Mouse (Mus musculus) forebrain, postnatal 0 days (tissue): ENCODE results near the gene Abcg2. TPM values are rescaled to one million over a fixed set of nuclear protein-coding genes. Genes with fewer than 3 reads are reported as not detected.
A peak's percentile ranks its signal among the peaks of the same experiment; 100 is the strongest.

Experiments
- ATAC-seq: fragments of 200-750 bp; cut with Nextera tagmentation; 2 replicates; pipeline ENCODE4 v1.8.0; 2017; ENCODE audit warnings: mild to moderate bottlenecking, moderate library complexity
- DNase-seq: peaks from one replicate; pipeline ENCODE4 v3.0.0-alpha.2; 2015
- H3K27ac ChIP-seq: fragments of 300-500 bp; sonication (generic); 2 replicates; pipeline ENCODE4 v1.5.1; 2014; ENCODE audit warnings: low read depth, mild to moderate bottlenecking, antibody characterized with exemption, low read length, moderate library complexity, mixed read lengths
- H3K27me3 ChIP-seq: fragments of 300-500 bp; sonication (generic); 2 replicates; pipeline ENCODE4 v1.6.1; 2014; ENCODE audit warnings: mild to moderate bottlenecking, low read length, mixed read lengths; ENCODE audit not compliant: insufficient read depth
- H3K36me3 ChIP-seq: fragments of 300-500 bp; sonication (generic); 2 replicates; pipeline ENCODE4 v1.6.1; 2014; ENCODE audit warnings: mild to moderate bottlenecking, moderate library complexity; ENCODE audit not compliant: insufficient read depth
- H3K4me1 ChIP-seq: fragments of 300-500 bp; sonication (generic); 2 replicates; pipeline ENCODE4 v1.6.1; 2014; ENCODE audit warnings: antibody characterized with exemption; ENCODE audit not compliant: insufficient read depth
- H3K4me2 ChIP-seq: fragments of 300-500 bp; sonication (generic); 2 replicates; pipeline ENCODE4 v1.6.1; 2014; ENCODE audit warnings: low read depth, mild to moderate bottlenecking, moderate library complexity
- H3K4me3 ChIP-seq: fragments of 300-500 bp; sonication (generic); 2 replicates; pipeline ENCODE4 v1.5.1; 2014; ENCODE audit warnings: low read depth, low read length, mixed read lengths
- H3K9ac ChIP-seq: fragments of 300-500 bp; sonication (generic); 2 replicates; pipeline ENCODE4 v1.6.1; 2014; ENCODE audit warnings: mild to moderate bottlenecking
- H3K9me3 ChIP-seq: fragments of 300-500 bp; sonication (generic); 2 replicates; pipeline ENCODE4 v1.6.1; 2016; ENCODE audit warnings: low read length
- CTCF ChIP-seq: sonication (generic); IDR thresholded peaks from 2 replicates; pipeline ENCODE4 v1.5.1; 2016; ENCODE audit warnings: antibody characterized with exemption, control low read depth, low read depth
- WGBS: fragments of 180-500 bp; shearing (Covaris S2); extraction: QIAGEN DNeasy Blood & Tissue Kit; methylation state at CpG from one replicate; pipeline ENCODE4 v1.1.7; 2014; 5-methylcytosine and 5-hydroxymethylcytosine counted together
- polyA plus RNA-seq: library from polyadenylated mRNA; unstranded; fragments of >200 nt; fragmentation: Nextera tagmentation; extraction: Ambion mirVana; gene quantifications from 2 replicates; pipeline ENCODE4 v1.2.1, GENCODE M21; 2015
- total RNA-seq: library from RNA; depleted of rRNA; stranded (reverse); fragments of >200 nt; gene quantifications from 2 replicates; pipeline ENCODE4 v1.2.3, GENCODE M21; 2014

Abcg2 gene
- total and polyA plus RNA-seq, 2 experiments from 2014 or later: 27.4 to 29.0 TPM

- 0 out of 2 replicates have a peak, but pooled peaks cover 4% of the 10 kb centered on the region for H3K9me3 ChIP-seq
- DNase-seq: no peak
- H3K27me3 ChIP-seq: no peaks in the 10 kb centered on the region
- H3K4me1 ChIP-seq: no peaks in the 10 kb centered on the region
- WGBS: 71% methylated on average over 4 of the region's 4 CpGs
- H3K36me3 ChIP-seq: no peaks in the 10 kb centered on the region
- H3K9ac ChIP-seq: no peak overlapping the region
- no peak overlapping the region for H3K4me2 ChIP-seq
- no peak overlapping the region for H3K27ac ChIP-seq
- ATAC-seq: peak; percentile 67; the same call in 1 of the 2 replicates
- H3K4me3 ChIP-seq: no peak overlapping the region
- TF ChIP-seq CTCF: no peak
Observed at GRCm38 (mm10) chr6:58610760-58611654, 26.7 kb downstream of the Abcg2 start.

DNA sequence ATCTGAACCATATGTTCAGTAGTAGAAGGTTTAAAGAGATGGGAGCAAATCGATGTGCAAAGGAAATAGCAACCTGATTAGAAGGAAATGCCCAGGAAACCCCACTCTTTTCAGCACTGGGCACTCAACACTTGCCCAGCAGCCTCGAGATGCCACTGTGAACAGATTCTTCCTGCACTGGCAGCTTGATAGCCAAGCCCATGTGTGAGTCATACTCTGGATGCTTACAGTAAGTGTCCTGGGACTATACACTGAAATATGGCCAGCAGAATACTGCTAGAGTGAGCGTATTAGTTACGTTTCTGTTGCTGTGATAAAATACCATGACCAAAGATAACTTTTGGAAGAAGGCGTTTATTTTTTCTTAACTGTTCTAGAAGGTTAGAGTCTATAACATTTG lies 39.8 kb downstream of the Abcg2 start:
- H3K27me3 ChIP-seq: no peaks in the 10 kb centered on the region
- no peak overlapping the region for H3K27ac ChIP-seq
- no peaks in the 10 kb centered on the region for H3K36me3 ChIP-seq
- 85% methylated on average over 5 of the region's 5 CpGs for WGBS
- DNase-seq (no peak), ATAC-seq (no peak)
- no peaks in the 10 kb centered on the region for H3K9me3 ChIP-seq
- H3K4me1 ChIP-seq: no peaks in the 10 kb centered on the region
- no peak overlapping the region for H3K9ac ChIP-seq
- H3K4me2 ChIP-seq: no peak overlapping the region
- no peak overlapping the region for H3K4me3 ChIP-seq
- no peak for TF ChIP-seq CTCF

- Histone ChIP-seq H3K36me3 (no peaks in the 10 kb centered on the region), H3K9ac (no peak overlapping the region), H3K27ac (no peak overlapping the region), H3K4me1 (no peaks in the 10 kb centered on the region), H3K4me3 (no peak overlapping the region), H3K27me3 (no peaks in the 10 kb centered on the region), H3K9me3 (no peaks in the 10 kb centered on the region), H3K4me2 (no peak overlapping the region)
- ATAC-seq: no peak
- TF ChIP-seq CTCF: no peak
- WGBS: 84% methylated on average over 2 of the region's 2 CpGs
- DNase-seq: no peak
Observed at GRCm38 (mm10) chr6:58629238-58629637, 44.9 kb downstream of the Abcg2 start.

DNA sequence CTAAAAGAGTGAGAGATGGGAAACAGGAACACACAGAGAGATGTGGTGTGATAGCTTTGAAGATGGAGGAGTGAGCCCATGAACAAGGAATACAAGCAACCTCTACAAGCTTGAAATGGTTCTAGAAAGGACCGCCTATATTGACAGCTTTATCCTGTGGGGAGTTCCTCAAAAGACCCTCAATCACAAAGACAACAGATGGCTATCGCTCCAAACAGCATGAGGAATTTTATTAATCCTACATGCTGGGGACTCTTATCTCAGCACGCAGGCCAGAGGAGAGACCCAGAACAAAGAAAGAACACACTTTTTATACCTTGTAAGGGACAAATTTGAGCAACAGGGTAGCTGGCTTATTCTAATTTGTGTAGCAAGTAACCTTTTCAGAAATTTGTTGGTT lies 48.1 kb downstream of the Abcg2 start:
- H3K9ac ChIP-seq: no peak overlapping the region
- no peak for ATAC-seq
- no peak for DNase-seq
- no peaks in the 10 kb centered on the region for H3K36me3 ChIP-seq
- no peaks in the 10 kb centered on the region for H3K9me3 ChIP-seq
- H3K4me1 ChIP-seq: no peaks in the 10 kb centered on the region
- TF ChIP-seq CTCF: no peak
- WGBS: 69% methylated on average over 3 of the region's 3 CpGs
- H3K27me3 ChIP-seq: no peaks in the 10 kb centered on the region
- no peak overlapping the region for H3K27ac ChIP-seq
- H3K4me3 ChIP-seq: no peak overlapping the region
- no peak overlapping the region for H3K4me2 ChIP-seq

DNA sequence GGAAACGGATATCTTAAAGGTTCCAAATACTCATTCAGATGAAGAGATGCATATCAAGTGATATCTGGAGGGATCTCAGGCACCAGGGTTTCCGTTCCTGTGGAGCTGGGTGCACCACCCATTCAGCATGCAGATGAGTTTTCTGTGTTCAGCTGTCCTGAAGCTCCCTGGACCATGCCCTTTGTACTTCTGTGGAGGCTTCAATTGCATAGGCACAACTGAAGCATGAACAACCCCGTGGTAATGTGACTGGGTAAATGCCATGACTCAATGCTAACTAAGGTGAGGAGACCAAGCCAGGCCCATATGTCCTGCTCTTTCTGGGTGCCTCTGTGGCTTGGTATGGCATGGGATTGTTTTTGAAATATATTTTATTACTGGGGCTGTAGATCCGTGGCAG lies 49.4 kb downstream of the Abcg2 start:
- H3K4me1 ChIP-seq: no peaks in the 10 kb centered on the region
- no peak overlapping the region for H3K9ac ChIP-seq
- TF ChIP-seq CTCF: no peak
- no peak for DNase-seq
- no peak overlapping the region for H3K4me3 ChIP-seq
- H3K4me2 ChIP-seq: no peak overlapping the region
- H3K36me3 ChIP-seq: no peaks in the 10 kb centered on the region
- H3K27me3 ChIP-seq: no peaks in the 10 kb centered on the region
- no peak for ATAC-seq
- no peak overlapping the region for H3K27ac ChIP-seq
- WGBS: 77% methylated on average over 4 of the region's 4 CpGs
- H3K9me3 ChIP-seq: no peaks in the 10 kb centered on the region

- no peak for DNase-seq
- H3K4me3 ChIP-seq: no peak overlapping the region
Observed at GRCm38 (mm10) chr6:58638566-58638965, 54.2 kb downstream of the Abcg2 start.

GRCm38 (mm10) chr6:58639391-58639790 lies 55.1 kb downstream of the Abcg2 start:
- WGBS: 86% methylated on average over 2 of the region's 2 CpGs
- no peak overlapping the region for H3K4me2 ChIP-seq
- DNase-seq (no peak), ATAC-seq (no peak)
- no peaks in the 10 kb centered on the region for H3K27me3 ChIP-seq
- no peak overlapping the region for H3K9ac ChIP-seq
- no peak overlapping the region for H3K4me3 ChIP-seq
- H3K9me3 ChIP-seq: no peaks in the 10 kb centered on the region
- H3K4me1 ChIP-seq: no peaks in the 10 kb centered on the region
- no peak overlapping the region for H3K27ac ChIP-seq
- no peak for TF ChIP-seq CTCF
- no peaks in the 10 kb centered on the region for H3K36me3 ChIP-seq

More at GRCm38 (mm10) chr6:58638566-58638965, 54.2 kb downstream of the Abcg2 start:
- no peak overlapping the region for H3K4me2 ChIP-seq
- no peak overlapping the region for H3K9ac ChIP-seq
- no peaks in the 10 kb centered on the region for H3K36me3 ChIP-seq
- no peak for TF ChIP-seq CTCF
- no peak for ATAC-seq
- no peaks in the 10 kb centered on the region for H3K4me1 ChIP-seq
- no peaks in the 10 kb centered on the region for H3K9me3 ChIP-seq
- no peaks in the 10 kb centered on the region for H3K27me3 ChIP-seq
- no peak overlapping the region for H3K27ac ChIP-seq
